Mouse (Mus musculus): ENCODE measurements around the gene Mapkap1.
A peak's percentile ranks its signal among the peaks of the same experiment; 100 is the strongest.

Mapkap1 gene

GRCm38 (mm10) chr2:34533281-34533680 is 126.7 kb downstream of the Mapkap1 start:
- DNase-seq = no peak

GRCm38 (mm10) chr2:34534996-34535395 is 128.4 kb downstream of the Mapkap1 start:
- peak; percentile 13 for DNase-seq

GRCm38 (mm10) chr2:34537356-34537755 is 130.8 kb downstream of the Mapkap1 start:
- DNase-seq = no peak

GRCm38 (mm10) chr2:34543581-34543980 is 137.0 kb downstream of the Mapkap1 start:
- DNase-seq = no peak

GRCm38 (mm10) chr2:34544021-34544420 is 137.4 kb downstream of the Mapkap1 start:
- DNase-seq = no peak

GRCm38 (mm10) chr2:34544646-34545395 is 138.2 kb downstream of the Mapkap1 start:
- DNase-seq = no peak

GRCm38 (mm10) chr2:34546176-34546677 is 139.7 kb downstream of the Mapkap1 start:
- DNase-seq = no peak

- no peak for DNase-seq
These were observed 140.9 kb downstream of the Mapkap1 start for GRCm38 (mm10) chr2:34547516-34547915.

- no peak for DNase-seq
These were observed 142.4 kb downstream of the Mapkap1 start for GRCm38 (mm10) chr2:34548961-34549360.

GRCm38 (mm10) chr2:34549469-34549868 is 142.9 kb downstream of the Mapkap1 start:
- no peak for DNase-seq

GRCm38 (mm10) chr2:34552772-34553171 is 146.2 kb downstream of the Mapkap1 start:
- DNase-seq = no peak

- DNase-seq = no peak
These were observed 147.1 kb downstream of the Mapkap1 start for GRCm38 (mm10) chr2:34553580-34554231.

- DNase-seq = no peak
These were observed 153.6 kb downstream of the Mapkap1 start for GRCm38 (mm10) chr2:34560146-34560545.

GRCm38 (mm10) chr2:34563089-34563694 is 156.6 kb downstream of the Mapkap1 start:
- DNase-seq = no peak

- no peak for DNase-seq
These were observed 157.3 kb downstream of the Mapkap1 start for GRCm38 (mm10) chr2:34563865-34564264.

- DNase-seq = peak; percentile 64
These were observed 159.6 kb downstream of the Mapkap1 start for GRCm38 (mm10) chr2:34566146-34566545.

GRCm38 (mm10) chr2:34566601-34567000 is 160.0 kb downstream of the Mapkap1 start:
- peak; percentile 85 for DNase-seq

GRCm38 (mm10) chr2:34569131-34569530 is 162.6 kb downstream of the Mapkap1 start:
- DNase-seq = no peak

GRCm38 (mm10) chr2:34570378-34570777 is 163.8 kb downstream of the Mapkap1 start:
- no peak for DNase-seq

- no peak for DNase-seq
These were observed 164.5 kb downstream of the Mapkap1 start for GRCm38 (mm10) chr2:34571096-34571495.

- DNase-seq = no peak
These were observed 166.5 kb downstream of the Mapkap1 start for GRCm38 (mm10) chr2:34573073-34573472.

- no peak for DNase-seq
These were observed 182.0 kb downstream of the Mapkap1 start for GRCm38 (mm10) chr2:34588546-34588945.

- no peak for DNase-seq
These were observed 185.3 kb downstream of the Mapkap1 start for GRCm38 (mm10) chr2:34591721-34592360.

Data from kidney, adult 9 months (tissue).